Mouse (Mus musculus): ENCODE measurements around the gene Edem3. TPM values are rescaled to one million over a fixed set of nuclear protein-coding genes. Genes with fewer than 3 reads are reported as not detected.

Gene Edem3
- polyA plus RNA-seq, 1 experiment from 2014 or later = 18.2 TPM

DNA sequence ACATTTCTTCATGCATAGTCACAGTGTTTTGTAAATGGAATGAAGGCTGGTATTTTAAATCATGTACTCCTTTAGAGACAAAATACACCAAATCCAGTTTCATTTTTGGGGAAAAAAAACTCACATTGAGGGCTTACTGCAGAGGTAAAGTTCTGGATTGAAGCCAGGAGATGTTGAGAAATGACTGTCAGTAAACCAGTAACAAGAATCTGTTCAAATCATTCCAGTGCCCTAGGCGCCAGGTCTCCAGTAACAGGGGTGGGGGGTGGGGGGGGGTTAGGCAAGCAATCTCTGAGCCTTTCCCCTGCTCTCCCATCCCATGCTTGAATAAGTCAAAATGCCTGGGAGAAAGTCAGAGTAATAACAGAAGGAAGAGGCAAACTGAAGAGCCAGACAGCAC is 100.4 kb downstream of the Edem3 start:
- 76% methylated on average over 1 of the region's 1 CpGs for WGBS
- H3K4me2 ChIP-seq (replicated peaks) = no peak overlapping the region
- H3K9me3 ChIP-seq = no peaks in the 10 kb centered on the region
- H3K27ac ChIP-seq = no peak overlapping the region
- no peaks in the 10 kb centered on the region for H3K36me3 ChIP-seq
- no peak for ATAC-seq
- H3K9ac ChIP-seq (replicated peaks) = no peak overlapping the region
- H3K4me3 ChIP-seq (replicated peaks) = no peak overlapping the region
- no peaks in the 10 kb centered on the region for H3K27me3 ChIP-seq
- H3K4me1 ChIP-seq (replicated peaks) = no peaks in the 10 kb centered on the region

DNA sequence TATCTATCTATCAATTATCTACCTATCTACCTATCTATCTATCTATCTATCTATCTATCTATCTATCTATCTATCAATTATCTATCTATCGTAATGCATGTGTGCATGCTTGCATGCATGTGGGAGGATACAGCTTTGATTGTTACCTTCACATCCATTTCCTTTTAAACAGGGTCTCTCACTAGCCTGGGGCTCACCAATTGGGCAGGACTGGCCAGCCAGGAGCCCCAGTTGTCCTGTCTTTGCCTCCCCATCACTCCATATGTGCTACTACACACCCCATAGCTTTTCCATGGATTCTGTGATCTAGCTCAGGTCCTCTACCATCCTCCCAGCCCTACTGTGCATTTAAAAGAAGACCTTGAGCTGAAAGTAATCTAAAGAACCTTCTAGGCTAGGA is 103.3 kb downstream of the Edem3 start:
- H3K9ac ChIP-seq (replicated peaks) = no peak overlapping the region
- no peak overlapping the region for H3K4me2 ChIP-seq (replicated peaks)
- no peak overlapping the region for H3K27ac ChIP-seq
- WGBS = 95% methylated on average over 1 of the region's 1 CpGs
- no peak overlapping the region for H3K4me3 ChIP-seq (replicated peaks)
- no peaks in the 10 kb centered on the region for H3K27me3 ChIP-seq
- no peak for ATAC-seq
- H3K4me1 ChIP-seq (replicated peaks) = no peaks in the 10 kb centered on the region
- no peaks in the 10 kb centered on the region for H3K9me3 ChIP-seq
- H3K36me3 ChIP-seq = no peaks in the 10 kb centered on the region

GRCm38 (mm10) chr1:151861334-151861995 is 106.3 kb downstream of the Edem3 start:
- no peak for ATAC-seq
- Histone ChIP-seq H3K27ac (no peak overlapping the region), H3K27me3 (no peaks in the 10 kb centered on the region), H3K36me3 (no peaks in the 10 kb centered on the region), H3K4me2 (replicated peaks) (no peak overlapping the region), H3K4me3 (replicated peaks) (no peak overlapping the region), H3K9me3 (no peaks in the 10 kb centered on the region), H3K4me1 (replicated peaks) (no peaks in the 10 kb centered on the region), H3K9ac (replicated peaks) (no peak overlapping the region)
- 64% methylated on average over 20 of the region's 20 CpGs for WGBS

- H3K27ac ChIP-seq = no peak overlapping the region
- no peak overlapping the region for H3K4me2 ChIP-seq (replicated peaks)
- no peaks in the 10 kb centered on the region for H3K4me1 ChIP-seq (replicated peaks)
- WGBS = 93% methylated on average over 8 of the region's 8 CpGs
- H3K9ac ChIP-seq (replicated peaks) = no peak overlapping the region
- no peaks in the 10 kb centered on the region for H3K27me3 ChIP-seq
- H3K9me3 ChIP-seq = no peaks in the 10 kb centered on the region
- ATAC-seq = no peak
- H3K4me3 ChIP-seq (replicated peaks) = no peak overlapping the region
- no peaks in the 10 kb centered on the region for H3K36me3 ChIP-seq
These were observed 106.9 kb downstream of the Edem3 start for GRCm38 (mm10) chr1:151862109-151862508.

DNA sequence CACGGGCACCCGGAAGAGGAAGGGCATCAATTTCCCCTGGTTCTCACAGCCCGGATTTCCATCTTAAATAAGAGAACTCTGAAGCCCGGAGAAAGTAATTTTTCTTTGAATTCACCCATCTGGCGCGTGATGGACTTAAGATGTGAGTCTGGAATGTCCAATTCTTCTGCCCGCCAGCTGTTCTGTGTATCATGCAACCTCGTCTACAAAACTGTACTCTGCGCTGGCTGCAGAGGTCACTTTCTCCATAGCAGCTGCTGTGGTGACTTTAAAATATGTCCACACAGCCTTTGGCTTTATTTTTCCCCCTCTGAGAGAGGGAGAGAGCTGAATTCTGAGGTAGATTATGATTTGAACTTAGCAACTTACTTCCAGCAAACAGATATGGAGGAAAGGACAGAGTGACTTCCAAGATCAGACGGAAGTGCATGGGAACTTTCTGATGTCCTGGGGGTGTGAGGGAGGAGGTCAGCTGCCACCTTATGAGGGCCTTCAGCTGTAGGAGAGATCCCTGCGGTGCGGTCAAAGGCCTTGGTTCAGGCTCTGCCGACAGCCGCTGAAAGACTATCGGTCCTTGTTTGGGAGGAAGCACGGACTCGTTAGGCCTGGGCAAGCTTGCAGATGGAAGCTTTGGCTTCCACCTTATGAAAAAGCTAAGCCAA is 108.1 kb downstream of the Edem3 start:
- H3K4me1 ChIP-seq (replicated peaks) = no peaks in the 10 kb centered on the region
- ATAC-seq = no peak
- no peak overlapping the region for H3K9ac ChIP-seq (replicated peaks)
- no peaks in the 10 kb centered on the region for H3K27me3 ChIP-seq
- H3K4me3 ChIP-seq (replicated peaks) = no peak overlapping the region
- H3K9me3 ChIP-seq = no peaks in the 10 kb centered on the region
- H3K27ac ChIP-seq = no peak overlapping the region
- no peaks in the 10 kb centered on the region for H3K36me3 ChIP-seq
- 82% methylated on average over 17 of the region's 17 CpGs for WGBS
- H3K4me2 ChIP-seq (replicated peaks) = no peak overlapping the region

GRCm38 (mm10) chr1:151863797-151864147 is 108.6 kb downstream of the Edem3 start:
- no peak overlapping the region for H3K4me2 ChIP-seq (replicated peaks)
- no peak for ATAC-seq
- no peak overlapping the region for H3K27ac ChIP-seq
- no peak overlapping the region for H3K4me3 ChIP-seq (replicated peaks)
- H3K36me3 ChIP-seq = no peaks in the 10 kb centered on the region
- no peaks in the 10 kb centered on the region for H3K4me1 ChIP-seq (replicated peaks)
- no peak overlapping the region for H3K9ac ChIP-seq (replicated peaks)
- no peaks in the 10 kb centered on the region for H3K9me3 ChIP-seq
- no peaks in the 10 kb centered on the region for H3K27me3 ChIP-seq
- WGBS = 85% methylated on average over 12 of the region's 12 CpGs

GRCm38 (mm10) chr1:151864326-151864725 is 109.2 kb downstream of the Edem3 start:
- no peaks in the 10 kb centered on the region for H3K4me1 ChIP-seq (replicated peaks)
- H3K4me3 ChIP-seq (replicated peaks) = no peak overlapping the region
- H3K9ac ChIP-seq (replicated peaks) = no peak overlapping the region
- WGBS = 95% methylated on average over 6 of the region's 6 CpGs
- H3K4me2 ChIP-seq (replicated peaks) = no peak overlapping the region
- no peak overlapping the region for H3K27ac ChIP-seq
- no peaks in the 10 kb centered on the region for H3K9me3 ChIP-seq
- no peaks in the 10 kb centered on the region for H3K27me3 ChIP-seq
- ATAC-seq = no peak
- H3K36me3 ChIP-seq = no peaks in the 10 kb centered on the region

Other genes with a start within 250 kb of the Edem3 start
- 0.68 and 0.78 TPM in 2 replicates for gene Fam129a, start 184.2 kb upstream of the Edem3 start, polyA plus RNA-seq (2015; fragmentation: Nextera tagmentation; extraction: Ambion mirVana)